Mouse (Mus musculus) frontal cortex, postnatal 14 days (tissue): ENCODE measurements around the gene Crocc2.
A peak's percentile ranks its signal among the peaks of the same experiment; 100 is the strongest.

Experiments used
- DNase-seq, 2 experiments: peaks; one replicate each; pipeline ENCODE4 v3.0.0; 2022; ENCODE audit warnings: low spot score in 2 of 2

Crocc2 gene

DNA sequence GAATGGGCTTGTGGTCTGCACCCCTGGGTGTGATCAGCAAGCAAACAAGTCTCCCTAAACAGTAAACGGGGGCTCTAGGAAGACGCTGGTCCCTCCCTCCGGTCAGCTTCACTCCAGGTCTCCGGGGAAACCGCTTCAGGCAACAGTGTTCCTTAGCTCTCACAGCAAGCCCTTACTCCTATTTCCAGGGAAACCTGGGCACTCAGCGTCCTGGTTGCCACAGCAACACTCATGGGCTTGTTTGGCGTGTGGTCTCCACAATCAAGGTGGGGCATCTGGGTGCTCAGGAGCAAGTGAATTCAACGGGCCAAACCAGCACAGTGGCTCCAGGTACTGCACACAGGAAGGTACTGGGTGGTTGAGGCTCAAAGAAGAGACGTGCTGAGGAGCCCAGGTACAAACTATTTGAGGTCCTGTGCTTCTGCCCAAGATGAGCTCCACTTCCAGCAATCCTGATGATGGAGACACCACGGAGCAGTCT lies at the start of gene Crocc2:
Gene Crocc2, plus strand, starts transcription at position 431 of the 481 bp plus-strand sequence.
- DNase-seq = no peak

DNA sequence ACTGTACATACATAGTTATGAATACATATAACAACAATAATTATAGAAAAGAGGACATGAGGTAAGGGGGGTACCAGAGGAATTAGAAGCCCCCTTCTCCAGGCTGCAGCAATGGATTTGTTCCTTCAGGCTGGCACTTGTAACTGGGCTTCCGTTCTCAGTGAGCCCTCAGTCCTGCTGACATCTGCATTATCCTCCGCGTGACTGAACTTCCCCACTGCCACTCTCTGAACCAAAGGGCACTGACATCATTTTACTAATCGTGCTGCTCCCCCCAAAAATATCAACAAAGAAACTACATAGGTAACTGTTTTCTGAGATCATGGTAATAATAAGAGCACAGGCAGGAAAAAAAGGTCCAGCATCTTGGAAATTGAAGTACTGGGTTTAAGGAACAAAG lies 49.7 kb upstream of the Crocc2 start:
- DNase-seq = no peak

DNA sequence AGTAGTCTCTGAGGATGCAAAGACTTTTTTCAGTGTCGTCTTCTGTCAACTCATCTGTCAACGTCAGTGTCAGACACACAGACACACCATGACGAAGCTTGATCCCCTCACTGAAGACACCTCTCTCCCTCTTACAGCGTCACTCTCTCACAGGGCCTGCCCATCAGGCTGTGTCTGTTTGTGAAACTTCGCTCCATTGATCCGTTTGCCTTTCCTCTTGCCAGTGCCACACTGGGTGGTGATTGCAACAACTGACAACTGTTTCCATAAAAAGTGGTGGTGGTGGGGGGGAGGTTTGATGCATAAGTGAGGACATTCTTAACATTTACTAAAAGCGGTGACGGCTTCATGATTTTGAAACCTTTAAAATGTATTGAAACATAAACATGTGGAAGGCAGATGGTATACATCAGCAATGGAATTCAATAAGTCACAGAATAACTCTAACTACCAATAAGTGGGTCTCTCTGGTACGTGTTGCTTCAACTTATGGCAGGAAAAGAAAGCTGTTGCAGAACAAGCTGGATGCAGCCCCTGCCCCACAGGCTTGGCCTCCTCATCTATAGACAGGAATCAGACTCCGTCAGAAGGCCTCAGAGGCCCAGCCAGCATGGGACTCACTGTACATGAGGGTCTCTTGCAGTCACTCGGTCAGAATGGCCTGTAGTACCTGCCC lies 45.2 kb upstream of the Crocc2 start:
- DNase-seq = no peak

DNA sequence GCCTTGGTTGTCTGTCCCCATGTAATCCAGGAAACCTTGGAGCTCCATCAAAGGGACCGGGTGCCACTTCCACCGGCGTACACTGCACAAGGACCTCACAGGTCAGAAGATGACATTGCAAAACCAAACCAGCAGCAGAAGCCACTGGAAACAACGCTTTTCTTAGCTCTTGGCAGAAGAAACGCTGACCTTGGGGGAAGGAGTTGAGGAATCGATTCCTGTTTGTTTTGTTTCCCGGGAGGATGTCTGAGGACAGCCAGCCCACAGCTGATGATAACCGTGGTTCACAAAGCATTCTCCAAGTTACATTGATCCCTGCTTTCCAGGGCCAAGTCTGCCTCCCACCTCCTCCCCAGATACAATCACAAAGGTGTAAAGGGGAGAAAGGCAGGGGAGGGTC lies 44.5 kb upstream of the Crocc2 start:
- no peak for DNase-seq

DNA sequence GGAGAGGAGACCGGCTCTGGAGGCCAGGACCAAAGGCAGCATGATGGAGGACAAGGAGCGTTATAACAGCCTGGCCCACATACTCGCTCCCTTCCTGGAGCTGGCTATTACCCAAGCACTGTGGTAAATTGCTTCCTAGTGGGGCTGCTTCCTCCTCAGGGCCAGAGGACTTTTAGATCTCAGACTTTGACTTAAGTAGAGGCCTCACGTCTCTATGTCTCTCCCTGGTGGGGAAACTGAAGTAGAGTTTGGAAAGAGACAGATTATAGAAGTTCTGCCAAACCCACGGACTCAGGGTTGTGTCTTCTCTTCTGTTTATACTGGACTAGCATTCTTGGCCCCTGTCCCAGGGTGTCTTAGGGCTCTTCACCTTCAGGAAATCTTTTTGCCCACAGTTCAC lies 43.3 kb upstream of the Crocc2 start:
- DNase-seq = no peak

DNA sequence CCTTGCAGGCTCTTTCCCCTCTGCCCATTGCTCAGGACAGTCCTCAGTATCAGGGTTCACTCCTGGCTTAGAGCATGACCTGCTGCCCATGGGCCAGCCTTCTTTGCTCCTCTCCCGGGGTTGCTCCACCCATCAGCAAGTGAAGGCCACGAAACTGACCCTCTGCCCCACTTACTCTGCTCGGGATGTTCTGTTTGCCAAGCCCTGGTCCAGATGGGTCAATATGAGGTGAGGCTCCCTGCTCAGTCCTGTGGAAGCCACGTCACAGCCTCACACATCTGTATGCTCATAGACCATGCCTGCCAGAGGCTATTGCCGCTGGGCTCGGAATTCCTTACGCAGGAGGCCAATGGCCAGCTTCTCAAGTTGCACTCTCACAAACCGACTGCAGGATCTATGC lies 40.3 kb upstream of the Crocc2 start:
- no peak for DNase-seq

DNA sequence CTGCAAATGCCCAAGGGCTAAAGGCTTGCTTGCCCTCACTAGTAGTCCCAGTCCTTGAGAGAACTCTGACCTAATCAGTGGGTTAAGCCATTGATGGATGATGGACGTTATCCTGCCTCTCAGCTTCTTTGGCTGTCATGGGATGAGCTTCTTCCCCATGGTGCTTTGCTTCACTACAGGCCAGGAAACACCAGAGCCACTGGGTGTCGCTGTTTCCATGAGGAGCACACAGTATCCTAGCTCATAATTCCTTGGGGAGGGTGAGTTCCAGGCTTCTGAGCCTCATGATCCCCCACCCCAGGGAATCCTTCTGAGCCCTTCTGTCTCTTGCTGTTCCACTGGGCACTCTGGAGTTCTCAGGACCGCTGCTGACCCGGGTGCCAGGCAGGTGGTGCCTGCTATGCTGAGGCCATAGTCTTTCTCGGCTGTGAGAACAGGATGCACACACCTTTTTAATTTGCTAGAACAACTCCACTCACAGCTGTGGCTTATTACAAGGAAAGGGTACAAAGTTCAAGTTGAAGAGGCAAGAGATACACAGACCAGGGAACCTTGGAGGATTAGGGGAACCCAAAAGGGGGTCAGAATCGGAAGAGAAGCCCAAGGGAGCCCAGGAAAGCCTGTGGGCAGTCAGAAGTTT lies 39.7 kb upstream of the Crocc2 start:
- peak; percentile 32 to 70 for DNase-seq

DNA sequence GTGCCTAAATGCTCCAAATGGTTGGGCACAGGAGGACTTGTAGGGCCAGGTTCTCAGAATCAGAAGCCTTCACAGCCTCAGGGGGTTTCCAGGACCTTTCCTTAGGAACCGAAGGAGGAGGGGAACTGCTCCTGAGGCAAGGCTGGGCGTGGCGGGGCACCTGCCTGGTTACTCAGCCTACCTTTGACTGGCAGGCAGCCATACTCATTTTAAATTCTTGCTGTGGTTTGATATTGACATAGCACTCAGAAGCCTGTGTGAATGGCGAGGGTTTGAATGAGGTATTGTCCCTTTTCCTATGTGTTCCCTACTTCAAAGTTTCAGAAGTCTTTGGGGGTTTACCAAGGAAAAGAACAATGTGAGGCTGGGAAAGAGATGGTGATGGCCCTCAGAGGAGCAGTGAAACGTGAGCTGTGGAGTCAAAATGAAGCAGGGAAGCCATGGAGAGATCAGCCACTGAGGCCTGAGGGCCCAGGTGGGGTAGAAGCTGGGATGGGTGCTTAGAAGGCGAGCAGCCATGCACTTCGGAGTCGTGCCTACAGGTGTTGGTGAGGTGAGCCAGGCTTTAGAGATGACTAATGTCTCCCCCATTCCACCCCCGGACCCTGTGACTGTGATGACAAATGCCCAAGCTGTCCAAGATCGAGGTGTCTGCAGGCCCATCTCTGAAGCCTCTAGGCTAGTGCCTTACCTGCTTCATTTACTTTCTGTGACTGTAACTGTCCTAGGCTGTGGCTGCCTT lies 38.1 kb upstream of the Crocc2 start:
- no peak for DNase-seq

DNA sequence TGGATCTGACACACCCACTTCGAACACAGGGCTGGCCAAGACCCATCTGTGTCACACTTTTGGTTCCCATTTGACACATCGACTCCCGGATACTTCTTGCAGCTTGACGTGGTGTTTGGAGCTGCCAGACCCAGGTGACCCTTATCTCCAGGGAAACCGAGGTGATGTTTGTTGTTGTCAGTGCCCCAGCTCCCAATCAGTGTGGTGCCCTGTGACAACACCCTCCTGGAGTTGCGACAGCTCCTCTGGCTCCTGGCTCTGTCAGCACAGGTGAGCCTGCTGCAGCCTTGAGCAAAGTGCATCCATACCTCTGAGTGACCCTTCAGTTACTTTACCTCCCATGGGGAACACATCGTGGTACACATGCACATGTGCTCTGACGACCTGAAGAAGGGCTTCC lies 35.8 kb upstream of the Crocc2 start:
- DNase-seq = no peak

DNA sequence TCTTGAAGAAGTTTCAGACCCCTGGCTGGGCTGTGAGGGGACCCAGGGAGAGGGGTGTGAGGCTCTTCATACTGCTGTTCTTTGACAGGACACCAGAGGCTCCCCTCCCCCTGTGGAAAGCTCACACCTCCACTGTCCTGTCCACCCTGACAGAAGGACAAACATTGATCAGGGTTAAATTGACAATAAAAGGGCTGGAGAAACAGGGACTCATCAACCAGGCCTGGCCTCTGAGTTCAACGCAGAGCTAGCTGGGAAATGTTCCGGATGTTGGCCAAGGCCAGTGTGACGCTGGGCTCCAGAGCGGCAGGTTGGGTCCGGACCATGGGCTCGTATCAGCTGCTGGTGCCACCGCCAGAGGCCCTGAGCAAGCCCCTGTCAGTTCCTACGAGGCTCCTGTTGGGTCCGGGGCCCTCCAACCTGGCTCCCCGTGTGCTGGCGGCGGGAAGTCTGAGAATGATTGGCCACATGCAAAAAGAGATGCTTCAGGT lies 33.4 kb upstream of the Crocc2 start, which contains the start of gene Agxt:
Gene Agxt, plus strand, starts transcription at position 205 of the 491 bp plus-strand sequence.
- DNase-seq = no peak

DNA sequence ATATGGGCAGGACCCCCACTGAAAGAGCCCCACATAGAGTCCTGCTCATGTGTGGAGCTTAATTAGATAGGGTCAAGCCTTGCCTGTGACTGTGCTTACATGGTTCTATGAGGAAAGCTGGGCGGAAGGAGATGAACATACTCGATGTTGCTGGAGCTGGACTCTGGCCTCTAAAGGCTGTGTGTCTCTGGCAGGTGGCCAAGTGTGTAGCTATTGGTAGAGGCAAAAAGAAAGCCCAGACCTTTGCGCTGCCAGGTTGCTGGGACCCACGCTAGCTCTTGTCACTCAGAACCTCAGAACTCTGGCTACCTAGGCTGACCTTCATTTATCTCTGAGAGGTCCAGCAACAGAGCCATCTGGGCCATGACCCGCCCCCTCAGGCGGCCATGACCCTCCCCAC lies 30.0 kb upstream of the Crocc2 start:
- no peak for DNase-seq

DNA sequence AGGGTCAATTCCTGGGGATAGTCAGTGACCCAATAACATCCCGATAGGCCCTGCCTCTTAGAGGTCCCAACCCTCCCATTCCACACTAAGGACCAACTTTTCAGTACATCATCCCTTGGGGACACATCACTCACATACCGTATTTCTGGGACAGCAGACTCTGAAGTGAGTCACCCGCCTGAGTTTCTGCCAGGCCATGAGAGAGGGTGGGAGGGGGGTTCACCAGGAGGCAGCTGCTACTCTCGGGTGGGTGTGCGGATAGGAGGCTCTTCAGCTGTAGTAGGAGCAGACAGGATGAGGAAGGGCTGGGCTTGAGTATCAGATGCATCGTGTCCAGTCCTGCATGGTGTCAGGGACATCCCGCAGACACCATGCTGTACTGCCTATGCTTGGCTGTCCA lies 28.8 kb upstream of the Crocc2 start:
- DNase-seq = no peak

DNA sequence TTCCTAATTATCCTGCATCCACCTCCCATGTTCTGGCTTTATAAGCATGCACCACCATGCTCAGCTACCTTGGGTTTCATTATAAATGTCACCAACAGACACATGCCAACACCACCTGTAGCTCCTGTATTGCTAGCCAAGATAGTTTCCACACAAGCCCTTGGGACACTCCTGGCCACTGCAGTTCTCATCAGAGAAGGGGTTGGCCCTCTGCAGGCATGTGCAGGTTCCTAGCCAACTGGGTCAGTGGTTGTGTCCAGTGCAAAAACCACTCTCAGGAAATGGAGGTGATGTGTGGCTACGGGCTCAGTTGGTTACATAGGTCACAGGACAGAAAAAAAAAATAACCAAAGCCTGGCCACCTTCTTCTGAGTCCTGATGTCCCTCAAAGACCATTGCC lies 25.7 kb upstream of the Crocc2 start:
- DNase-seq = no peak

DNA sequence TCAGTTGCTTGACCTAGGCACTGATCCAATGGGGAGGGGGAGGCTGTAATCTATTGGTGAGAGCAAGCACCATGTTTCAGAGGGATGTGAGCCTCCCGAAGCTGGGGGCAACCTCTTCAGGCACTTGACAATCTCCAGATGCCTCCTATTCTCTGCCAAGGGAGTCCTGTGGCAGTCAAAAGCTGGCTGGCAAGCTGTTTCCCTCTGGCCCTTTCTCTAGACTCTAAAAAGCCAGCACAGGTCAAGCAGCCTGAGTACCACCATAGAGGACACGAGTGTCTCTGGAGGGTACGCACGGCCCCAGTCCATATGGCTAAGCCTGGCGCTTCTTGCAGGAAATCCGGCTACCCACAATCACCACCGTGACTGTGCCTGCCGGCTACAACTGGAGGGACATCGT lies 24.3 kb upstream of the Crocc2 start:
- DNase-seq = no peak

DNA sequence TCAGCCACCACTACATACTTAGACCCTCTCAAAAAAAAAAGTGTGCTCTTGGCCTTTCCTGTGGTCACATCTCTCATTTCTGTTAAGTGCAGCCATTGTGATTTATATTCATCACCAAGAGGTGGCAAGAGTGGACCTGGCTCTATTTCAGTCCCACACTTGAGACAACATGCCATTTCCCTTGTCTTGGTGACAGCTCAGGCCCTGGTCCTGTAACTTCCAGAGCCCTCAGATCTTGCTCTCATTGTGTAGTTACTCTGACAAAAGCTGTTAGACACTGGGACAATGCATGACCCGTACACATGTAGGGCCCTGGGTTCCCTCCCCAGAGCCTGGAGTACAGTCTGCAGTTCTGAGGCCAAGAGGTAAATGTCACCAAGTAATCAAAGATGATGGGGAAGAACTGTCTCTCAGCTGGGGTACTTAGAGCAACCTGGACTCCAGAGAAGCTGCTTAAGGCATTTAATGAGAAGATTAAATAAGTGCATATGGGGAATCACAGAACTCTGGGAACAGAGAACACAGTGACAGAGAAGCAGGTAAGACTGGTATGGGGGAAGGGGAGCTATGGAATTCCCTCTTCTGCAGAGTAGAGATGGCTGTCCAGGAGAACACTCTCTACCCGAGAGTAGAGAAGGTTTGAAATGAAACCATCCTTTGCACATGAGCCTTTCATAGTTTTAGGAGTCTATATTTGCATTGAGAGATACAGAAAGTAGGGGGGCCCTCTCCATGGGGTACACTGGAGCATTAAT lies 17.4 kb upstream of the Crocc2 start:
- no peak for DNase-seq

DNA sequence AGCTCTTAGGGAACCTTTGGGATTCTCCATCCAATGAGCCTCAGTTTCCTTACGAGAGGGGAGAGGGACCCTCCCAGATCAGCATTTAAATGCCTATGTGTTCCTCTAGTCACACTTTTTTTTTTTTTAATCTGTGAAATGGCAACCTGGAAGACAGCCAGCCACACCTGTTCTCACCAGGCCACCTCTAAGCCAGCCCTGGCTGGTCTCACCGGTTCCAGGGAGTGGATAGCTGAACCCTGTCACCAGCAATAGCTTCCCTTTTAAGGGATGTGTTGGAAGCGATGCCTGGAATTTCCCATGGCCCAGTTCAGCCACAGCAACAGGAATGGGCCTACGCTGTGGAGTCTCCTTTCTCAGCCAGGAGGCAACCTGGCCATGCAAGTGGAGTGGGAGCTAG lies 11.0 kb upstream of the Crocc2 start:
- DNase-seq = no peak

DNA sequence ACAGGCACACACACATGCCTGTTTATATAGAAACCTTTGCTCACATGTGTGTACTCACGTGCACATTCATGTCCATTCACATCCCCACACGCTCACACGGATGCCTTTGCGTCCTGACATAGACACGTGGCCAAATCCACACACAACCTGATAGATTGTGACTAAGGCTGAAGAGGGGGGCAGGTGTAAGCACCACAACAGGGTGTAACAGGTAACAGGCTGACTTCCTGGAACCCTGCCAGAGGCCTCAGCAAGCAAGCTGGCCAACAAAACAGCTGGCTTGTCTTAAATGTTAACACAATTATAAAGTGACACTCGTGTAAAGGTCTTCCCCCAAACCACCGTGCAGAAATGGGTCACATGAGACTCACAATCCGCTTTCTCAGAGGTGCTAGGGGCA lies 9.6 kb upstream of the Crocc2 start:
- no peak for DNase-seq

DNA sequence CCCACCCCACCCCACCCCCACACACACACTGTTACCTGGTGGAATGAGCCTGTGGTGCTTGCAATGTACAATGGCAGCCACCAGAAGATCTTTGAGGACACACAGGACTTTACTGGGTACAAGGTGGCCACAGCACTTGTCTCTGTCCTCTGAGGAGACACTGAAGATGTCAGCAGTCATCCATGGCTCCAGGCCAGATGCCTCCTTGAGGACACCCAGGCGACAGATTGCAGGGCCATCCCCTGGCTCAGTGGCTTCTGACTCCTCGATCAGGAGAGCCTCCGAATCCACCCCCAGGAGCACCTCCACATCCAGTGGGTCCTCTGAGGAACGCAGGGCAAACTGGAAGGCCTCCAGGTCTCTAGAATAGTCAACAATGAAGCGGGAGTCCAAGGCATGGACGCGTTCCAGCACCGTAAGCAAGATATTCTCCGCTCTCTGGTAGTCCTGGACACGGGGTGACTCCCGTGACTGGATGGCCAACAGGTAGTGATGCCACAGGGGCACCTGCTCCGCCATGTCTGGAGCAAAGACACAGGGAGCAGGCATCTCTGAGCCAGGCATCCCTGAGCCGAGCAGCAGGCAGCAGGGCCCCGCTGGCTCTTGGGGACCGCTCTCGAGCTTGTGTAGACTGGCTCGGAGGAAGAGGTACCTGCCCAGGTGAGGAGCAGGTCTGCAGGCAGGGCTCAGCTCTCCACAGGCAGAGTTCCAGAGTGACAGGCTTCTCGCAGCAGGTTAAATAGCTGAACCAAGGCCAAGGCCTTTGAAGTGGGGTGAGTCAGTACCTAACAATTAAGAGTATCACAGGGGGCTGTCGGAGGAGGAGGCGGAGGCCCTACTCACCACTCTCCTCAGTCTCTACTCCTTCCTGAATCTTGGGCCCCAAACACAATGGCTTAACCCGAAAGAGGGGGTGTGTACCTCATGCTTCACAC lies 8.7 kb upstream of the Crocc2 start:
- no peak for DNase-seq

DNA sequence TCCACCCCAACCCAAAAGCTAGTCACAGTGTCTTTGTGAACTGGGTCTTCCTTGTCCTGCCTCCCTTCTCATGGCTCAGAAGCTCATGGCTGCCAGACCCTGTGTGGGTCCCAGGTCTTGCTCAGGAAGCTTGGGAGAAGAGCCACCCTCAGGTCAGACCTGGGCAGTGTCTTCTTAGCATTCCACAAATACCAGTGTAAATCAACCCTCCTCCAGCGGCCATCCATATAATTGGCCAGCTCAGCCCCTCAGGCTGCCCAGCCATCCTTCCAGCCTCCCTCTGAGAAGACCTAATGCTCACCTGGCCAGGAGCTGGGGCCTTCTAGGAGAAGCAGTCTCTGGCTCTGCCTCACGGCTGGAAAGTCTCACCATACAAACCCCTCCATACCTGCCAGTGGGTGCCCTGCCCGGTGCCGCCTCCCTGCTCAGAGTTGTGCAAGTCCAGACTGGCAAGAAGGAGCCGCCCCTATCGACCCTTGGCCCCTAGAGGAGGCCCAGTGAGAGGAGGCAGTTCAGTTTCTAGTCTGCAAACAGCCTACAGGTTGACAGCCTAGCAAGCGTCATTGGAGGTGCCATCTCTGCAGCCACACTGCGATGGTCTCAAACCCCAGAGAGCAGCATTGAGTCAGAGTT lies 7.9 kb upstream of the Crocc2 start, which contains the start of gene 2310007B03Rik:
Gene 2310007B03Rik, minus strand, starts transcription at position 448 of the 633 bp plus-strand sequence.
- DNase-seq = no peak

DNA sequence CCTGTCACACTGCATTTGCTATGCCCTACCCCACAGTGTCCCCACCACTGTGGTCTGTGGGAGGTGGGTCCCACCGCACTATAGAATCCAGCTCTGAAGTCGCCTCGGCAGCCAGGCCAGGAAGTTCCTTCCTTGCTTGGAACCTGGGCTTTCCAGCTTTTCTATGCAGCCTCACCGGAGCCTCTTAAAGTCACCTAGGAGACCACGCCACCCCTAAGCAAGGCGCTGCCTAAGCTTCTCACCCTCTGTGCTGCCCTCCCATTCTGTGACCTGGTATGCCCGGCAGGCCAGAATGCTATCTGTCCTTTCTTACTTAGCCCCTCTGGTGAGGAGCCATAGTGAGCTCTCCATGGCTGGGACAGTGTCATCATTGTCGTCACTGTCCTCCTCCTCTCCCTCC lies 7.2 kb upstream of the Crocc2 start:
- no peak for DNase-seq
